Mouse (Mus musculus) heart, adult 2 months (tissue): ENCODE measurements at regions not wholly inside any gene's neighbourhood (a gene's known extent, or its start where the extent isn't known, plus 50 kb on each side); places are given as distances from the start of the nearest gene placed in this dataset.

Experiments used
- CTCF ChIP-seq: fragments of 200-600 bp; IDR thresholded peaks from 2 replicates; pipeline ENCODE4 v1.8.1; 2022; ENCODE audit warnings: antibody characterized with exemption, mild to moderate bottlenecking, moderate library complexity
- EP300 ChIP-seq: fragments of 200-500 bp; IDR thresholded peaks from 2 replicates; pipeline ENCODE4 v1.6.1; 2011; ENCODE audit warnings: low read depth, low read length, control low read depth; ENCODE audit not compliant: insufficient read depth

GRCm38 (mm10) chr1:161621291-161621690 is 126.8 kb downstream of the Tnfsf18 start:
- TF ChIP-seq CTCF (no peak), EP300 (no peak)
